Mouse (Mus musculus): ENCODE results near the gene Rnf128.
"Not testable (repeated sequence)": the region's sequence is repeated elsewhere in the genome, so short reads cannot be mapped to it uniquely, and the experiment has no call there.

Rnf128 gene

DNA sequence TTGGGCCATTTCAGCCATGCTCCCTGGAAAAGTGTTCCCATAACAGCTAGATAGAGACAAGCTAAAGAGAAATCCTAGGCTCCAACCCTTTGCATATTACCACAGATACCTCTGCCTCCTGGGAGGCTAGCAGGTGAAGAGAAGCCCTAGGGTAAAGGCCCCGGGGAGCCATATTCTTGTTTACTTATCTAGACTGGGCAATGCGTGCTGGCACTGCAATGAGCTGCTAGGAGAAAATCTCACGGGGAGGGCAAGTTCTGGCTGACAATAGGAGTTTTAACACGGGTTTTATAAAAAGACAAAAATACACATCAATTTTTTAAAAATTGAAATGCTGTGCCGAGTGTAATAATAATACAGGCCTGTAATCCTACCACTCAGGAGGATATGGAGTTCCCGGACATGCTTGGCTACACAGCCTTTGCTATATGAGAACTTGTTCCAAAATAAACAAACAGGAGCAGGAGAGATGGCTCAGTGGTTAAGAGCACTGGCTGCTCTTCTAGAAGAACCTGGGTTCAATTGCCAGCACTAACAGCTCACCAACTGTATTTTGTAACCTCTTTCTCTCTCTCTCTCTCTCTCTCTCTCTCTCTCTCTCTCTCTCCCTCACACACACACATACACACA, 15.6 kb downstream of the Rnf128 start:
- Histone ChIP-seq H3K27me3 (ENCODE audit: control insufficient read depth, insufficient read depth, low read length, poor library complexity, severe bottlenecking) (no peaks in the 10 kb centered on the region), H3K36me3 (ENCODE audit: control insufficient read depth, insufficient read depth, low read length, poor library complexity, severe bottlenecking) (no peaks in the 10 kb centered on the region)
- no peak for DNase-seq (ENCODE audit: low read depth, low spot score)

DNA sequence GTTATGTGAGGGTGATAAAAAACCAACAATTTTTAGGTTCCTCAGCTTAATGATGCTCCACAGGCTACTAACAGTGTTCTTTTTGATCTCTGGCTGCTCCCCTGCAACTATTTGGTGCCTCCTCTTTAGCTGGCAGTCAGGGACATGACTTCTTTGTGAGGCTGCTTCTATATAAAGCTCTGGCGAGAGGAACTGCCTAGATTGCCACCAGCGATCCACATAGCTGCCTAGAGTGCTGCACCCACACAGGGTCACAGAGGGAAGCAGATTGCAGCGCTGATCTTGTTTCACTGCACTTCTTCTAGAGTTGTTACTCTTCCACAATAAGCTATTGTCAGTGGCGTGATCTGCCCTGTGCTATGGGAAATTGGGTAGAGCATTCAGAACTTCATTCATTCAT, 20.5 kb downstream of the Rnf128 start:
- H3K36me3 ChIP-seq (ENCODE audit: control insufficient read depth, insufficient read depth, low read length, poor library complexity, severe bottlenecking), result no peaks in the 10 kb centered on the region
- no peak for DNase-seq (ENCODE audit: low read depth, low spot score)
- H3K27me3 ChIP-seq (ENCODE audit: control insufficient read depth, insufficient read depth, low read length, poor library complexity, severe bottlenecking), result no peaks in the 10 kb centered on the region

DNA sequence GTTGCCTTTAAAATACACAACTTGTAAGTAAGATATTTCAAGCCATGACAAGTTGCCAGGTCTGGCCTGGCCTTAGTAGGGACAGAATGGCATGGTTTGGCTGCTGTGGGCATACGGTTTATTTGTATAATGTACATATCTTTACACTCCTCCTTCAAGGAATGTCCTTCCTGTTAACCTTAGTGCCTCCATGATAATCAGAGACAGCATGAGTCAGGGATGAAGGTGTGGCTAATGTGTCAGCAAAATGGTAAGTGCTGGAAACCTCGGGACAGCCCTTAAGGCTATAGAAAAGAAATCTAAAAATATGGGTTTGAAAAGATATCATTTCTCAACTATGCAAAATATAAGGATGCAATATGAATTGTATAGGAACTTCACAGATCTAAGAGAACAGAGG, 23.6 kb downstream of the Rnf128 start:
- H3K27me3 ChIP-seq (ENCODE audit: control insufficient read depth, insufficient read depth, low read length, poor library complexity, severe bottlenecking); DNase-seq (ENCODE audit: low read depth, low spot score); H3K36me3 ChIP-seq (ENCODE audit: control insufficient read depth, insufficient read depth, low read length, poor library complexity, severe bottlenecking): not testable (repeated sequence)

DNA sequence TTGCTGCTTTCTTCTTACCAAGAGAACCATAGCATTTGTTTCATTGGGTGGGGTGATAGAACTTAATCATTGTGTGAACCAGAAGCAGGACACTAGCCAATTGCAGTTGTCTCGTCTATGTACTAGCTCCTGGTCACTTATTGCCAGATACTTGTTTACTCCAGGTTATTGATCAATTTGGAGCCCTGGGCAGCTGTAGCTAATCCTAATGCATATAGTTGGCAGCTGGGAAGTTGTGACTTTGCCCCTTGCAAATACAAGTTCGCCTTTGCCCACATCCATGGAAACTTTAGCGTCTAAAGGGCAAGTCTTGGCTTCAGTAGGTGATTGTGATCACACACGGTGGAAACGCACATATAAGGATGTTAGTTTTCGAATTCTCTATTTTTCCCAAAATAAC, 33.3 kb downstream of the Rnf128 start:
- H3K27me3 ChIP-seq (ENCODE audit: control insufficient read depth, insufficient read depth, low read length, poor library complexity, severe bottlenecking), result no peaks in the 10 kb centered on the region
- no peak for DNase-seq (ENCODE audit: low read depth, low spot score)
- H3K36me3 ChIP-seq (ENCODE audit: control insufficient read depth, insufficient read depth, low read length, poor library complexity, severe bottlenecking), result no peaks in the 10 kb centered on the region

DNA sequence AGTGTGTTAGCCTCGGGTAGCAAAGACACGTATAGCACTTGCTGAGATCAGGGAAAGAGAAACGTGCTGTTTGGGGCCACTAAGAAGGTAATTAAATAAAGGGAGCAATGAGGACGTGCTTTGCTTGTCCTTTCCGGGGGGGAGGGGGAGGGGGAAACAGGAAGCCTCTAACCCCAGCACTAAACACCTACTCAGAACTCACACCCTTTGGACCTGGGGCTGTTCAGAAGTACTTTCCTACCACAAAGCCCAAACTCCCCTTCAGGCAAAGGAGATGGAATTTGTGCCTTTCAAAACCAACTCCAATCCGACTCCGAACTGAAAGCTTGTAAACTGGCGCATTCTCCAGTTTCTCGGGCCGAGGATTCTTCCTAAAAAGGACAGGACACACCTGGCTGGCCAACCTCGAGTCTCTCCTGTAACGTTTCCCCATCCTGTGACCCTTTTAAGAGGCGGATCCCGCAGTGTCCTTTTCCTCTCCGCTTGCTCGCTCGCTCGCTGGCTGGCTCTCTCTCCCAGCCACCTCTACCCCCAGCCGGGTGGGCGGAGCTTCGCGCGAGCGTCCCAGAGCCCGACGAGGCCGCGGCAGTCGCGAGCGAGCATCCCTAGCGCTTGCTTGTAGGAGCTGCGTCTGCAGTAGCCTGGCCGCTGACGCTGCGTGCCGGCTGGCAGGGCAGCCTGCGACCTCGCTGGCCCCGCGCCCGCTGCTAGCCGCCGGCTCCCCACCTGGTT, 47.1 kb downstream of the Rnf128 start:
- peak; percentile 60 for DNase-seq (ENCODE audit: low read depth, low spot score)
- H3K36me3 ChIP-seq (ENCODE audit: control insufficient read depth, insufficient read depth, low read length, poor library complexity, severe bottlenecking), result no peaks in the 10 kb centered on the region
- H3K27me3 ChIP-seq (ENCODE audit: control insufficient read depth, insufficient read depth, low read length, poor library complexity, severe bottlenecking), result no peaks in the 10 kb centered on the region; the same call in 1 of the 2 replicates

DNA sequence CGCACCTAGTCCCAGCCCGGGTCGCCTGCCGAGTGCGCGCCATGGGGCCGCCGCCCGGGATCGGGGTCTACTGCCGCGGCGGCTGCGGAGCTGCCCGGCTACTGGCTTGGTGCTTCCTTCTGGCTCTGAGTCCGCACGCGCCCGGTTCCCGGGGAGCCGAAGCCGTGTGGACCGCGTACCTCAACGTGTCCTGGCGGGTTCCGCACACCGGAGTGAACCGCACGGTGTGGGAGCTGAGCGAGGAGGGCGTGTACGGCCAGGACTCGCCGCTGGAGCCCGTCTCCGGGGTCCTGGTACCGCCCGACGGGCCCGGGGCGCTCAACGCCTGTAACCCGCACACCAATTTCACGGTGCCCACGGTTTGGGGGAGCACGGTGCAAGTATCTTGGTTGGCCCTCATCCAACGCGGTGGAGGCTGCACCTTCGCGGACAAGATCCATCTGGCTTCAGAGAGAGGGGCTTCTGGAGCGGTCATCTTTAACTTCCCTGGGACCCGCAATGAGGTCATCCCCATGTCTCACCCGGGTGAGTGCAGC, 47.7 kb downstream of the Rnf128 start:
- Histone ChIP-seq H3K27me3 (ENCODE audit: control insufficient read depth, insufficient read depth, low read length, poor library complexity, severe bottlenecking) (no peaks in the 10 kb centered on the region; the same call in 1 of the 2 replicates), H3K36me3 (ENCODE audit: control insufficient read depth, insufficient read depth, low read length, poor library complexity, severe bottlenecking) (no peaks in the 10 kb centered on the region)
- DNase-seq (ENCODE audit: low read depth, low spot score), result no peak

DNA sequence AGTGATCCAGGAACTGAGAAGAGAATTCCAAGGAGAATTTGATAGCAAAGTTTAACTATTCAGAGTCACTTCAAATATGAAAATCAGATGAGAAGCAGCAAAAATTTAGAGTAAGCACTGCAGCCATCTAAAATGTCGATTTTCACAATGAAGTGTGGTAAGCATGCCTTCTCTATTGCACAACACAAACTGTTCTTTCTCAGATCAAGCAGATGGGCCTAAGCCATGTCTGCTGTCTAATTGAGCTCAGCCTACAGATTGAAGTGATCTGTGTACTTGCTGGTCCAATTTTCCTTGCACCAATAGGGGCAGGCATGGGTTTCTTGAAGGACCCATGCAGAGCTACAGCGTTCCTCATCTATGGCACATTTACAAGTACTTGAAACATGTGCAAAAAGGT, 51.6 kb downstream of the Rnf128 start:
- Histone ChIP-seq H3K27me3 (ENCODE audit: control insufficient read depth, insufficient read depth, low read length, poor library complexity, severe bottlenecking) (no peaks in the 10 kb centered on the region; the same call in 1 of the 2 replicates), H3K36me3 (ENCODE audit: control insufficient read depth, insufficient read depth, low read length, poor library complexity, severe bottlenecking) (no peaks in the 10 kb centered on the region)
- no peak for DNase-seq (ENCODE audit: low read depth, low spot score)

DNA sequence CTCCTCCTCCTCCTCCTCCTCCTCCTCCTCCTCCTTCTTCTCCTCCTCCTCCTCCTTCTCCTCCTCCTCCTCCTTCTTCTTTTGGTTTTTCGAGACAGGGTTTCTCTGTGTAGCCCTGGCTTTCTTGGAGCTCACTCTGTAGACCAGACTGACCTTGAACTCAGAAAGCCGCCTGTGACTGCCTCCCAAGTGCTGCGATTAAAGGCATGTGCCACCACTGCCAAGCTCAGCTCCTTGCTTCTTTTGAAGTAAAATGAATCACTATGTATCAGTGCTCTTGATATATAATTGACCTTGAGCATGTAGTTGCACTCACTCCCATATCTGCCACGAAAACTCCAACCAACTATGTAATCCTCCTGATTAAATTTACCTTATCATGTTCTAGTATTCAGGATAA, 59.0 kb downstream of the Rnf128 start:
- DNase-seq (ENCODE audit: low read depth, low spot score), result no peak
- Histone ChIP-seq H3K36me3 (ENCODE audit: control insufficient read depth, insufficient read depth, low read length, poor library complexity, severe bottlenecking) (no peaks in the 10 kb centered on the region), H3K27me3 (ENCODE audit: control insufficient read depth, insufficient read depth, low read length, poor library complexity, severe bottlenecking) (no peaks in the 10 kb centered on the region)

DNA sequence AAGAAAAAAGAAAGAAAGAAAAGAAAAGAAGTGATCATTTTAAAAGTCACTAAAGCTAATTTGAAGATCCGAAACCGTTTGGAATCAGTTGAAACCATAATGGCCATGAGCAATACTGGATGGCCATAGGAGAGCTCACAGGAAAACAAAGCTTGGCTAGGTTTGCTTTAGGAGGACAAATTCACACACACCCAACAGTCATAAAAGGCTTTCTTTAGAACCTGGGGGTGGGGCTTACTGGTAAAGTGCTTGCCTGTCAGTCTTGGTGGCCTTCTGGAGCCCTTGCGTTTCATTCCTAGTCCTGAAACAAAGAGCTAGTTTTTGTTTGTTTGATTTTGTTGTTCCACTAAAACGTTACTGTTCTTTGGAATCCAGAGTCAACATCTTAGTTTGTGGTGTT, 71.6 kb downstream of the Rnf128 start:
- H3K27me3 ChIP-seq (ENCODE audit: control insufficient read depth, insufficient read depth, low read length, poor library complexity, severe bottlenecking), result no peaks in the 10 kb centered on the region
- DNase-seq (ENCODE audit: low read depth, low spot score), result no peak
- H3K36me3 ChIP-seq (ENCODE audit: control insufficient read depth, insufficient read depth, low read length, poor library complexity, severe bottlenecking), result no peaks in the 10 kb centered on the region

DNA sequence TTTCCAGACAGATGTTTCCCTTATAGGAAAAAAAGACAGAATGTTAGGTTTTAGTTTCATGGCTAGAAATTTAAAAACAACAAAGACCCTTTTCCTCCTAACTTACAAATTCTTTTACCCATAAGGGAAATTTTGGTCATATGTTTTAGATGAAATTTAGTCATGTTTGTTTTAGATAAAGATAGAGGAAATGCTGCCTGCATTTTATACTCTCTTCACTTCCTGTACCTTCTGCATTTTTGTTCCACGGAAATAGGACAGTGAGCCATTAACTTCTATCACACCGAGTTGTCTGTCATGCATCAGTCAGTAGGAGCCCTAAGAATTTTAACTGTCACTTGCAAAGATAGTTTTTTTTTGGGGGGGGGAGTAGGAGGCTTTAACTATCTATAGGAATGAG, 76.6 kb downstream of the Rnf128 start:
- no peak for DNase-seq (ENCODE audit: low read depth, low spot score)
- Histone ChIP-seq H3K27me3 (ENCODE audit: control insufficient read depth, insufficient read depth, low read length, poor library complexity, severe bottlenecking) (no peaks in the 10 kb centered on the region), H3K36me3 (ENCODE audit: control insufficient read depth, insufficient read depth, low read length, poor library complexity, severe bottlenecking) (no peaks in the 10 kb centered on the region)

DNA sequence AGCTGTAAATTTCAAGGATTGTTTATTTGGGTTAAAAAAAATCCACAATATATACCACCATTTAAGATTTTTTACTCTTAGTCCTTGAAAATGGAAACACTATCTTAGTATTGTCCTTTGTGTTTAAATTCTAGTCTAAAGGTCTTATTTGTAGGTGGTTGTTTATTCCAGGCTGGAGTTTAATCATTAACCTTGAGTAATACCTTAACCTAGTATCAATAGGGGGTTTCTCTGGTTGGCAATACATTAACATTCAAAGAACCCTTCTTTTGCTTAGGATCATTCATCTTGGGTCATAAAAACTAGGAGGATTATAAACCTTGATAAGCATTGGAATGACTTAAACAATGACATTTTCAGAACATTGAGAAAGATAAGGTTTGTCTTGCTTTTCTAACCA, 77.3 kb downstream of the Rnf128 start:
- Histone ChIP-seq H3K36me3 (ENCODE audit: control insufficient read depth, insufficient read depth, low read length, poor library complexity, severe bottlenecking) (no peaks in the 10 kb centered on the region), H3K27me3 (ENCODE audit: control insufficient read depth, insufficient read depth, low read length, poor library complexity, severe bottlenecking) (no peaks in the 10 kb centered on the region)
- DNase-seq (ENCODE audit: low read depth, low spot score), result no peak

DNA sequence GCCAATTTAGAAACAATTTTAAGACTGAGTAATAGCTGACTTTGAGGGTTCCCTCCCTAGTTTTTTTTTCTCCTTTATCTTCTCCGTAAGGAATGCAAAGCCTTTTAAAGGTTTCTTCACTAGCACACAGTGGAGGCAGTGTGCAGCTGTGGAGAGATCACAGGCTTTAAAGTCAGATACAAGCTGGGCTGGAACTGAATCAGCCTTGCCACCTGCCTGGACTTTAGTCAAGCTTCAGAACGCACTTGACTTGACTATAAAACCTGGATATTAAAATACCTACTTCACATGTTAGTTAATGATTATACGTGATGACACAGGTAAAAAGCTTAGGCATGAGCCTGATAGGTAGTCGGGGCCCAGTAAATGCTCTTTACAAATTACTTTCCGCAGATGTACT, 89.1 kb downstream of the Rnf128 start:
- DNase-seq (ENCODE audit: low read depth, low spot score), result no peak
- H3K27me3 ChIP-seq (ENCODE audit: control insufficient read depth, insufficient read depth, low read length, poor library complexity, severe bottlenecking), result no peaks in the 10 kb centered on the region
- no peaks in the 10 kb centered on the region for H3K36me3 ChIP-seq (ENCODE audit: control insufficient read depth, insufficient read depth, low read length, poor library complexity, severe bottlenecking)

DNA sequence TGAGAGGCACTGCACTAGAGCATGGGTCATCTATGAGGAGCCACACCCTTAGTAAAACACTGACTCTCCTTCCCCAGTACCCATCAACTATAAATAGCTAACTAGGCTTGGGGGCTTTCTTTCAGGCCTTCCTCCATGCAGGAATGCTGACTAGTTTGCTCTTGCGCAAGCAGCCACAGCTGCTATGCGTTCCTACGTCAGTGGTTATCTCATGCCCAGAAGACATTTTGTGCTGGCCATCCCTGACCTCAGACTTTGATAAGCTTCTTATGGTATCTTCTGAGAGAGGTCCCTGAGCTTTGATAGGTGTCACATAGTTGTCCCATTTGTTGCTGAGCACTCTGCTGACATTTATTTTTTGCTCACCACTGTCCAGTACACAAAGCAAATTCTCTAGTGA, 90.2 kb downstream of the Rnf128 start:
- no peaks in the 10 kb centered on the region for H3K27me3 ChIP-seq (ENCODE audit: control insufficient read depth, insufficient read depth, low read length, poor library complexity, severe bottlenecking)
- H3K36me3 ChIP-seq (ENCODE audit: control insufficient read depth, insufficient read depth, low read length, poor library complexity, severe bottlenecking), result no peaks in the 10 kb centered on the region
- DNase-seq (ENCODE audit: low read depth, low spot score), result no peak

DNA sequence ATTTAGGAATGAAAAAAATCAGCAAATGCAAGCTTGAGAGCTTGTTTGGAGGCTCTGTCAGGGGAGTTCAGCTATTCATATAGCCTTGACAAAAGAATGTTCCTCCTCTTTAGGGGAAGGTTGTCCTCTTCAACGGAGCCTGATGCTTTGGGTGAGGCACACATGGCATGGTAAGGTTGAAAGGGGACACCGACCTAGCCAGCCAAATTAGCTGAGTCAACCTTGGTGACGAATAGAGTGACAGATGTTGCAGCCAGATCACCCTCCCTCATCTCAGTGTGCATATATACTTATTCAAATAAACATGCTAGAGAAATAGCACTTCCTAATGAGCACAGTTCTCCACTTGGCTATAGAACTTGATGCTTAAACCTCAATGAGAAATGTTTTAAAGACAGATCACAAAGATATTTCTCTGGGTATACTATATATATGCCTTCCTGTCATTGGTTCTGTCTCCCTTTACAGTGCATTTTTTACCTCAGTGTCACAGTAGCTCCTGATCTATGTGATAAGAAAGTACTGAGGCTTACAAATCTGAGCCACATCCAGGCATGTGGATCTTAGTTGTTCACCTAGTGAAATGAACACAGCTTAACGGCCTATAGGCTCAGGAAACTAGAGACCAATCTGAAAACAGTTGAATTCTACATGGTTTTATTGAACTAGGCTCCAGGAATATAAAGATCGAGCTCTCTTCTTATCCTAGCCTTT, 91.4 kb downstream of the Rnf128 start:
- Histone ChIP-seq H3K27me3 (ENCODE audit: control insufficient read depth, insufficient read depth, low read length, poor library complexity, severe bottlenecking) (no peaks in the 10 kb centered on the region), H3K36me3 (ENCODE audit: control insufficient read depth, insufficient read depth, low read length, poor library complexity, severe bottlenecking) (no peaks in the 10 kb centered on the region)
- DNase-seq (ENCODE audit: low read depth, low spot score), result no peak

DNA sequence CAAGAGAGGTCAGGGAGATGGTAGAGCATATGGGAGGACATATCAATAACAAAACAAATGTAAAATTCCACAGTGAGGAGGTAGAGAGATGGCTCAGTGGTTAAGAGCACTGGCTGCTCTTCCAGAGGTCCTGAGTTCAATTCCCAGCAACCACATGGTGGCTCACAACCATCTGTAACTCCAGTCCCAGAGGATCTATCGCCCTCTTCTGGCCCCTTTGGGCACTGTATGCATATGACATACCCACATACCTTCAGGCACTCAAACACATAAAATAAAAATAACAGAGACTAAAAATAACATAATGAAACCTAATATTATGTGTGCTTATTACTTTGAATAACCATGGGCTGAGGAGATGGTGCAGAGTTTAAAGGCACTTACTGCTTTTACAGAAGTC, 99.0 kb downstream of the Rnf128 start:
- H3K27me3 ChIP-seq (ENCODE audit: control insufficient read depth, insufficient read depth, low read length, poor library complexity, severe bottlenecking), result no peaks in the 10 kb centered on the region
- peak; percentile 1 for DNase-seq (ENCODE audit: low read depth, low spot score)
- H3K36me3 ChIP-seq (ENCODE audit: control insufficient read depth, insufficient read depth, low read length, poor library complexity, severe bottlenecking), result no peaks in the 10 kb centered on the region

All from splenic B cell, adult 2 months (primary cell).